Mouse (Mus musculus) megakaryocyte, embryonic 14.5 days (primary cell): Measurements from ENCODE around the gene Cyb5d1. TPM values are rescaled to one million over a fixed set of nuclear protein-coding genes. Genes with fewer than 3 reads are reported as not detected.
A peak's percentile ranks its signal among the peaks of the same experiment; 100 is the strongest.

Source experiments
- H3K27me3 ChIP-seq: replicated peaks from 2 replicates; pipeline ENCODE3; 2012; ENCODE audit warnings: inconsistent platforms
- H3K36me3 ChIP-seq: replicated peaks from 2 replicates; pipeline ENCODE3; 2012; ENCODE audit warnings: low read length, inconsistent platforms, mixed read lengths
- H3K4me1 ChIP-seq: 2 replicates; pipeline ENCODE4 v1.6.1; 2012; ENCODE audit warnings: inconsistent platforms
- H3K4me3 ChIP-seq: replicated peaks from 2 replicates; pipeline ENCODE3; 2012; ENCODE audit warnings: moderate library complexity, mild to moderate bottlenecking, inconsistent platforms
- H3K9me3 ChIP-seq: 2 replicates; pipeline ENCODE4 v1.6.1; 2012; ENCODE audit warnings: inconsistent platforms
- FLI1 ChIP-seq: IDR thresholded peaks from 2 replicates; pipeline ENCODE4 v1.6.1; 2012; ENCODE audit warnings: low read length, inconsistent platforms, mixed read lengths
- GATA1 ChIP-seq: IDR thresholded peaks from 3 replicates; pipeline ENCODE4 v1.6.1; 2012; ENCODE audit warnings: mixed read lengths, low read length, inconsistent platforms, borderline replicate concordance
- polyA plus RNA-seq: library from polyadenylated mRNA; stranded (reverse); fragments of >175 nt; gene quantifications from 2 replicates; pipeline ENCODE4 v1.2.3, GENCODE M21; 2012; ENCODE audit warnings: low replicate concordance; ENCODE audit not compliant: insufficient read depth

The Cyb5d1 gene
- polyA plus RNA-seq, 1 experiment: 0.25 TPM

- Histone ChIP-seq H3K9me3 (no peaks in the 10 kb centered on the region), H3K4me3 (no peak overlapping the region), H3K36me3 (no peaks in the 10 kb centered on the region), H3K27me3 (peaks cover 41% of the 10 kb centered on the region), H3K4me1 (peaks cover 29% of the 10 kb centered on the region)
- TF ChIP-seq FLI1 (no peak), GATA1 (no peak)
Measured at GRCm38 (mm10) chr11:69382478-69383105, 12.8 kb downstream of the Cyb5d1 start.

- H3K9me3 ChIP-seq: no peaks in the 10 kb centered on the region
- peaks cover 33% of the 10 kb centered on the region for H3K4me1 ChIP-seq
Measured at GRCm38 (mm10) chr11:69381356-69381755, 14.1 kb downstream of the Cyb5d1 start.

GRCm38 (mm10) chr11:69379600-69379999 is 15.8 kb downstream of the Cyb5d1 start:
- TF ChIP-seq GATA1 (no peak), FLI1 (no peak)
- Histone ChIP-seq H3K4me1 (peaks cover 41% of the 10 kb centered on the region), H3K27me3 (peaks cover 26% of the 10 kb centered on the region), H3K36me3 (no peaks in the 10 kb centered on the region), H3K9me3 (no peaks in the 10 kb centered on the region), H3K4me3 (peak overlapping the region; percentile 44)

More at GRCm38 (mm10) chr11:69381356-69381755, 14.1 kb downstream of the Cyb5d1 start:
- Histone ChIP-seq H3K36me3 (no peaks in the 10 kb centered on the region), H3K27me3 (peaks cover 39% of the 10 kb centered on the region), H3K4me3 (no peak overlapping the region)
- TF ChIP-seq FLI1 (no peak), GATA1 (no peak)

- Histone ChIP-seq H3K9me3 (no peaks in the 10 kb centered on the region), H3K27me3 (peaks cover 31% of the 10 kb centered on the region), H3K4me3 (no peak overlapping the region), H3K4me1 (peaks cover 48% of the 10 kb centered on the region), H3K36me3 (no peaks in the 10 kb centered on the region)
- TF ChIP-seq FLI1 (no peak), GATA1 (no peak)
Measured at GRCm38 (mm10) chr11:69377766-69378165, 17.7 kb downstream of the Cyb5d1 start.

- Histone ChIP-seq H3K4me1 (peaks cover 56% of the 10 kb centered on the region), H3K9me3 (no peaks in the 10 kb centered on the region), H3K4me3 (no peak overlapping the region), H3K36me3 (no peaks in the 10 kb centered on the region), H3K27me3 (peaks cover 40% of the 10 kb centered on the region)
- TF ChIP-seq FLI1 (no peak), GATA1 (no peak)
Measured at GRCm38 (mm10) chr11:69375646-69376045, 19.8 kb downstream of the Cyb5d1 start.

GRCm38 (mm10) chr11:69373223-69373965 is 22.0 kb downstream of the Cyb5d1 start:
- H3K9me3 ChIP-seq: no peaks in the 10 kb centered on the region
- TF ChIP-seq GATA1 (no peak), FLI1 (no peak)
- no peak overlapping the region for H3K4me3 ChIP-seq
- H3K36me3 ChIP-seq: no peaks in the 10 kb centered on the region
- peaks cover 47% of the 10 kb centered on the region for H3K4me1 ChIP-seq
- H3K27me3 ChIP-seq: peaks cover 48% of the 10 kb centered on the region

GRCm38 (mm10) chr11:69372780-69373170 is 22.7 kb downstream of the Cyb5d1 start:
- TF ChIP-seq GATA1: no peak
- no peak for TF ChIP-seq FLI1
- Histone ChIP-seq H3K9me3 (no peaks in the 10 kb centered on the region), H3K36me3 (no peaks in the 10 kb centered on the region), H3K4me1 (peaks cover 52% of the 10 kb centered on the region), H3K27me3 (peaks cover 55% of the 10 kb centered on the region), H3K4me3 (no peak overlapping the region)

- peaks cover 60% of the 10 kb centered on the region for H3K27me3 ChIP-seq
- H3K9me3 ChIP-seq: no peaks in the 10 kb centered on the region
- no peak overlapping the region for H3K4me3 ChIP-seq
- no peak for TF ChIP-seq FLI1
- no peak for TF ChIP-seq GATA1
- no peaks in the 10 kb centered on the region for H3K36me3 ChIP-seq
- peaks cover 54% of the 10 kb centered on the region for H3K4me1 ChIP-seq
Measured at GRCm38 (mm10) chr11:69372056-69372779, 23.2 kb downstream of the Cyb5d1 start.

GRCm38 (mm10) chr11:69371601-69372000 is 23.8 kb downstream of the Cyb5d1 start:
- Histone ChIP-seq H3K4me3 (peak overlapping the region; percentile 1), H3K4me1 (peaks cover 57% of the 10 kb centered on the region), H3K9me3 (no peaks in the 10 kb centered on the region), H3K27me3 (peaks cover 65% of the 10 kb centered on the region), H3K36me3 (no peaks in the 10 kb centered on the region)
- TF ChIP-seq GATA1 (no peak), FLI1 (no peak)
